Mouse (Mus musculus) neutrophil, adult 5-6 weeks (primary cell): Measurements from ENCODE around the gene Mmab. TPM values are rescaled to one million over a fixed set of nuclear protein-coding genes. Genes with fewer than 3 reads are reported as not detected.

Source experiments
- ATAC-seq: fragments of 151-379, 151-347 bp; 2 replicates; pipeline ENCODE4 v1.8.0; 2017; ENCODE audit warnings: mild to moderate bottlenecking, moderate TSS enrichment; ENCODE audit not compliant: insufficient number of reproducible peaks, poor library complexity, low FRiP score, severe bottlenecking; ENCODE audit errors: extremely low read depth
- total RNA-seq: library from RNA; stranded (forward); fragments of 200-1000 nt; gene quantifications from 2 replicates; pipeline ENCODE4 v1.2.3, GENCODE M21; 2017

The Mmab gene
- total RNA-seq, 1 experiment from 2014 or later, result 6.3 TPM

DNA sequence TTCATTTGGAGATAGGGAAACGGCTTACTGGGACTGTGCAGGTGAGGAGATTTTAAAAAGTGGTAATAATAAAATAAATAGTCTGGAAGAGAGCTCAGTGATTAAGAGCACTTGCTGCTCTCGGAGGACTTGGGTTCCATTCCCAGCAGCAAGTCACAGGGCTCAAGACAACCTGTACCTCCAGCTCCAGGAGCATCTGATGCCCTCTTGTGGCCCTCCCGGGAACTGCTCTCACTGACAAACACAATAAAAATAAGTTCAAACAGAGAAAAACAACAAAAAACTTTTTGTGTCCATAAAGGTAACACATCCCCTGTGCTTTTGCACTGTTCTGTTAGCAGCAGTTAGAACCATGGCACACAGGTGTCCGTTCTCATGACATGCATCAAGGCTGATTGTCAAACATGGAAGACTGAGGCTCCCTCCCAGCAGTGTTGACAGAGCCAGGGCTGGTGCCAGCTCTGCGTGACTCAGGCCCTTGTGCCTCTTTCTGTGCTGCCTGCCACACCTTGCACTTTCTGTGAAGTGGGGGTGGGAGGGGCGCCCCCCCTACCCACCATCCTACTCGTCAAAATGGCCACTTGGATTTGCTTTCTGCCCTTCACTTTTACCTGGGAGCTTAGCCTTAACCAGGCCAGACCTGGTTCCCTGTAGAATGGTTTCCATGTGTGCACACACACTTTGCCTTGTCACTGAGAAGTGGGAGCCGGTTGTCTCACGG lies 60.5 kb downstream of the Mmab start:
- no peak for ATAC-seq

Other genes with a start within 250 kb of the Mmab start
- not detected in 2 replicates for gene Foxn4, start 170.3 kb downstream of the Mmab start, total RNA-seq
- gene Myo1h, start 154.9 kb downstream of the Mmab start, total RNA-seq, result 1.6 TPM in 2 replicates
- gene Kctd10, start 63.6 kb downstream of the Mmab start, total RNA-seq, result 79.2 and 88.8 TPM in 2 replicates
- 31.7 and 32.2 TPM in 2 replicates for gene Ube3b, start 63.5 kb downstream of the Mmab start, total RNA-seq
- 2.0 and 2.7 TPM in 2 replicates for gene Mvk, start 209 bp upstream of the Mmab start, total RNA-seq
- 0.37 and 1.5 TPM in 2 replicates for gene Fam222a, start 124.0 kb upstream of the Mmab start, total RNA-seq
- 0.12 and 0.25 TPM in 2 replicates for gene Trpv4, start 214.4 kb upstream of the Mmab start, total RNA-seq
- 43.3 and 46.4 TPM in 2 replicates for gene Gltp, start 246.9 kb upstream of the Mmab start, total RNA-seq